ENCODE assay signal across 8 mouse cellular contexts in genomic region chr11:54062753-54063471, GRCm38 (mm10). TPM values are rescaled to one million over a fixed set of nuclear protein-coding genes. Genes with fewer than 3 reads are reported as not detected.
DNase-seq lines count a peak whose midpoint lies in the region; ATAC-seq and TF ChIP-seq lines count a peak whose summit lies in the region.
"Had no signal": no experiment of that assay in that cellular context is flagged by ENCODE, and none has a peak within 500 bp of the region (broad histone marks: within the 10 kb centered on the region; RNA-seq: fewer than 3 reads in every experiment).

No protein-coding gene starts in this region.

- no peaks in the 10 kb centered on the region for H3K27me3 ChIP-seq in lung, postnatal 0 days (replicated peaks; ENCODE audit: insufficient read depth, low read length)
- H3K27me3 ChIP-seq in embryonic facial prominence, embryonic 10.5 days (replicated peaks; ENCODE audit: low read depth, poor library complexity, severe bottlenecking) = peaks cover 5% of the 10 kb centered on the region
- H3K27me3 ChIP-seq in kidney, postnatal 0 days (ENCODE audit: insufficient read depth, low read length) = no peaks in the 10 kb centered on the region
- no peaks in the 10 kb centered on the region for H3K27me3 ChIP-seq in midbrain, postnatal 0 days (ENCODE audit: insufficient read depth, low read length)

- H3K4me1 ChIP-seq in lung, postnatal 0 days (ENCODE audit: insufficient read depth, low read depth, low read length) = peaks cover 6% of the 10 kb centered on the region
- H3K4me1 ChIP-seq in embryonic facial prominence, embryonic 10.5 days = peaks cover 70% of the 10 kb centered on the region
- peaks cover 31% of the 10 kb centered on the region for H3K4me1 ChIP-seq in kidney, postnatal 0 days (replicated peaks; ENCODE audit: insufficient read depth, low read length)
- H3K4me1 ChIP-seq in midbrain, postnatal 0 days (ENCODE audit: insufficient read depth, low read length) = no peaks in the 10 kb centered on the region; the same call in none of the 2 replicates

- H3K4me2 ChIP-seq in lung, postnatal 0 days (replicated peaks; ENCODE audit: low read depth, low read length) = no peak overlapping the region
- H3K4me2 ChIP-seq in kidney, postnatal 0 days (ENCODE audit: low read length) = no peak overlapping the region
- no peak overlapping the region for H3K4me2 ChIP-seq in midbrain, postnatal 0 days (ENCODE audit: low read depth, low read length, poor library complexity, severe bottlenecking)

- TF ChIP-seq EP300 in lung, postnatal 0 days (IDR thresholded peaks at IDR 0.05) = no peak

- TF ChIP-seq CTCF in lung, postnatal 0 days (IDR thresholded peaks at IDR 0.05) = no peak
- TF ChIP-seq CTCF in kidney, postnatal 0 days (IDR thresholded peaks at IDR 0.05; ENCODE audit: low read depth) = no peak
- no peak for TF ChIP-seq CTCF in midbrain, postnatal 0 days (IDR thresholded peaks at IDR 0.05)

- no peak overlapping the region for H3K4me3 ChIP-seq in lung, postnatal 0 days (ENCODE audit: low read depth, low read length)
- no peak overlapping the region for H3K4me3 ChIP-seq in embryonic facial prominence, embryonic 10.5 days
- H3K4me3 ChIP-seq in kidney, postnatal 0 days (replicated peaks; ENCODE audit: low read depth, low read length) = no peak overlapping the region
- no peak overlapping the region for H3K4me3 ChIP-seq in midbrain, postnatal 0 days (ENCODE audit: low read depth, low read length)
- H3K4me3 ChIP-seq: erythroblast, embryonic 14.5 days had no signal

- H3K27ac ChIP-seq in lung, postnatal 0 days (ENCODE audit: low read length) = 0 out of 2 replicates have a peak overlapping the region, but pooled peaks have one; percentile 0
- peak overlapping the region; percentile 6; the same call in 1 of the 2 replicates for H3K27ac ChIP-seq in embryonic facial prominence, embryonic 10.5 days (replicated peaks)
- no peak overlapping the region for H3K27ac ChIP-seq in kidney, postnatal 0 days
- H3K27ac ChIP-seq in midbrain, postnatal 0 days (ENCODE audit: low read depth, low read length) = no peak overlapping the region

- H3K36me3 ChIP-seq in lung, postnatal 0 days (ENCODE audit: insufficient read depth, low read length) = no peaks in the 10 kb centered on the region
- H3K36me3 ChIP-seq in embryonic facial prominence, embryonic 10.5 days (replicated peaks) = peaks cover 54% of the 10 kb centered on the region
- H3K36me3 ChIP-seq in kidney, postnatal 0 days (ENCODE audit: insufficient read depth, low read length) = no peaks in the 10 kb centered on the region
- no peaks in the 10 kb centered on the region for H3K36me3 ChIP-seq in midbrain, postnatal 0 days (ENCODE audit: insufficient read depth, low read length)

- ATAC-seq in lung, postnatal 0 days = no peak
- no peak for ATAC-seq in kidney, postnatal 0 days (replicated peaks; ENCODE audit: low FRiP score, low read depth)
- ATAC-seq in midbrain, postnatal 0 days (ENCODE audit: low FRiP score) = no peak

- 67% methylated on average over 9 of the region's 9 CpGs for WGBS in lung, postnatal 0 days
- WGBS in embryonic facial prominence, embryonic 10.5 days = 84% methylated on average over 9 of the region's 9 CpGs
- WGBS in kidney, postnatal 0 days = 54% methylated on average over 9 of the region's 9 CpGs
- WGBS in midbrain, postnatal 0 days = 76% methylated on average over 9 of the region's 9 CpGs

- peak; percentile 34 for DNase-seq in lung, postnatal 0 days (ENCODE audit: low spot score)
- no peak for DNase-seq in lung, postnatal 25 days (ENCODE audit: low spot score)
- no peak for DNase-seq in embryonic facial prominence, embryonic 10.5 days (ENCODE audit: low spot score)
- DNase-seq in kidney, postnatal 0 days (ENCODE audit: low spot score) = peak; percentile 58
- peak; percentile 63 for DNase-seq in thymus, postnatal 14 days
- DNase-seq in layer of hippocampus, adult 9-11 months = no peak
- no peak for DNase-seq in midbrain, postnatal 0 days (ENCODE audit: low spot score)

- no peak overlapping the region for H3K9ac ChIP-seq in lung, postnatal 0 days (replicated peaks; ENCODE audit: low read depth)
- H3K9ac ChIP-seq in kidney, postnatal 0 days (ENCODE audit: low read depth, low read length) = no peak overlapping the region
- H3K9ac ChIP-seq in midbrain, postnatal 0 days (replicated peaks; ENCODE audit: low read length, poor library complexity, severe bottlenecking) = no peak overlapping the region

- no peaks in the 10 kb centered on the region for H3K9me3 ChIP-seq in lung, postnatal 0 days (ENCODE audit: low read length)
- H3K9me3 ChIP-seq in embryonic facial prominence, embryonic 10.5 days = no peaks in the 10 kb centered on the region
- H3K9me3 ChIP-seq in kidney, postnatal 0 days (replicated peaks; ENCODE audit: low read length) = no peaks in the 10 kb centered on the region
- no peaks in the 10 kb centered on the region for H3K9me3 ChIP-seq in midbrain, postnatal 0 days (ENCODE audit: low read length)

RNA-seq across cellular contexts. Expression of gene Pdlim4, which starts 5.9 kb away (rescaled TPM):
- 7.3 and 8.6 TPM in 2 replicates for polyA plus RNA-seq in lung, postnatal 0 days (2015; fragmentation: Nextera tagmentation; extraction: Ambion mirVana)
- 91.1 and 112 TPM in 2 replicates for polyA plus RNA-seq in embryonic facial prominence, embryonic 10.5 days (2016; fragmentation: Nextera tagmentation; extraction: Ambion mirVana)
- polyA plus RNA-seq in kidney, postnatal 0 days (2015; fragmentation: Nextera tagmentation; extraction: Ambion mirVana) = 47.5 and 52.9 TPM in 2 replicates
- total RNA-seq in midbrain, postnatal 0 days (2014; rRNA removed) = 19.5 and 31.7 TPM in 2 replicates
- polyA plus RNA-seq in midbrain, postnatal 0 days (2015; fragmentation: Nextera tagmentation; extraction: Ambion mirVana) = 32.8 and 35.1 TPM in 2 replicates

RNA-seq across cellular contexts. Expression of gene Slc22a4, which starts 35.0 kb away (rescaled TPM):
- 0.70 and 1.1 TPM in 2 replicates for polyA plus RNA-seq in lung, postnatal 0 days (2015; fragmentation: Nextera tagmentation; extraction: Ambion mirVana)
- polyA plus RNA-seq in embryonic facial prominence, embryonic 10.5 days (2016; fragmentation: Nextera tagmentation; extraction: Ambion mirVana) = 0.82 and 1.1 TPM in 2 replicates
- 3.6 TPM in 2 replicates for polyA plus RNA-seq in kidney, postnatal 0 days (2015; fragmentation: Nextera tagmentation; extraction: Ambion mirVana)
- total RNA-seq in midbrain, postnatal 0 days (2014; rRNA removed) = 6.2 and 8.3 TPM in 2 replicates
- polyA plus RNA-seq in midbrain, postnatal 0 days (2015; fragmentation: Nextera tagmentation; extraction: Ambion mirVana) = 7.8 and 8.7 TPM in 2 replicates

RNA-seq across cellular contexts. Expression of gene P4ha2, which starts 37.0 kb away (rescaled TPM):
- 21.4 and 26.5 TPM in 2 replicates for polyA plus RNA-seq in lung, postnatal 0 days (2015; fragmentation: Nextera tagmentation; extraction: Ambion mirVana)
- polyA plus RNA-seq in embryonic facial prominence, embryonic 10.5 days (2016; fragmentation: Nextera tagmentation; extraction: Ambion mirVana) = 36.5 and 36.8 TPM in 2 replicates
- polyA plus RNA-seq in kidney, postnatal 0 days (2015; fragmentation: Nextera tagmentation; extraction: Ambion mirVana) = 11.2 and 13.9 TPM in 2 replicates
- 8.9 and 16.4 TPM in 2 replicates for total RNA-seq in midbrain, postnatal 0 days (2014; rRNA removed)
- polyA plus RNA-seq in midbrain, postnatal 0 days (2015; fragmentation: Nextera tagmentation; extraction: Ambion mirVana) = 8.6 and 8.7 TPM in 2 replicates
- polyA plus RNA-seq: erythroblast, embryonic 14.5 days had no signal

Comparison
In these comparisons a context has a peak if more than half of its experiments do, and no peak if none do; other contexts are left out.
1. DNase-seq: peak in lung, postnatal 0 days (single experiment), kidney, postnatal 0 days (single experiment) and thymus, postnatal 14 days (single experiment); none in lung, postnatal 25 days (single experiment), embryonic facial prominence, embryonic 10.5 days (single experiment), layer of hippocampus, adult 9-11 months (single experiment) and midbrain, postnatal 0 days (single experiment).
2. H3K27ac ChIP-seq: peak in lung, postnatal 0 days (single experiment) and embryonic facial prominence, embryonic 10.5 days (single experiment); none in kidney, postnatal 0 days (single experiment) and midbrain, postnatal 0 days (single experiment).